Mouse (Mus musculus) CD4-positive, CD25-positive, alpha-beta regulatory T cell, adult 4 months (primary cell): ENCODE data around the gene Erv3. TPM values are rescaled to one million over a fixed set of nuclear protein-coding genes. Genes with fewer than 3 reads are reported as not detected.

ENCODE experiments used
- ATAC-seq: one replicate; pipeline ENCODE4 v1.8.0; 2017
- polyA plus RNA-seq, 2 experiments: library from polyadenylated mRNA; unstranded; fragments of 100-300 nt; shearing (Covaris generic); gene quantifications; one replicate each; pipeline ENCODE4 v1.2.1; 2017

Erv3 gene
- polyA plus RNA-seq, 2 experiments from 2014 or later = not detected

- peak; percentile 72 for ATAC-seq
Measured at GRCm38 (mm10) chr2:131820932-131821707, 38.4 kb downstream of the Erv3 start.

- peak; percentile 90 for ATAC-seq
Measured at GRCm38 (mm10) chr2:131820088-131820675, 39.4 kb downstream of the Erv3 start.

GRCm38 (mm10) chr2:131814327-131814726 is 45.2 kb downstream of the Erv3 start:
- ATAC-seq = no peak

GRCm38 (mm10) chr2:131813437-131813836 is 46.1 kb downstream of the Erv3 start:
- no peak for ATAC-seq

- ATAC-seq = peak; percentile 62
Measured at GRCm38 (mm10) chr2:131812480-131813137, 46.9 kb downstream of the Erv3 start.

GRCm38 (mm10) chr2:131811607-131812006 is 47.9 kb downstream of the Erv3 start:
- ATAC-seq = no peak

GRCm38 (mm10) chr2:131808856-131809255 is 50.7 kb downstream of the Erv3 start:
- ATAC-seq = no peak

- no peak for ATAC-seq
Measured at GRCm38 (mm10) chr2:131807660-131808059, 51.9 kb downstream of the Erv3 start.

- no peak for ATAC-seq
Measured at GRCm38 (mm10) chr2:131806863-131807262, 52.7 kb downstream of the Erv3 start.

- no peak for ATAC-seq
Measured at GRCm38 (mm10) chr2:131805306-131805705, 54.2 kb downstream of the Erv3 start.

- no peak for ATAC-seq
Measured at GRCm38 (mm10) chr2:131803801-131804200, 55.7 kb downstream of the Erv3 start.

Other genes with a start within 250 kb of the Erv3 start
- gene Prnp, start 50.2 kb upstream of the Erv3 start, polyA plus RNA-seq = 10 to 100 TPM; 11.8 to 12.3 TPM
- not detected for gene Prn, start 50.2 kb upstream of the Erv3 start, polyA plus RNA-seq
- gene Prnd, start 91.1 kb upstream of the Erv3 start, polyA plus RNA-seq = under 1 TPM in 1 of 2 experiments, not detected in 1; 0.19 TPM
- 100 to 1,000 TPM in 1 of 2 experiments, 10 to 100 TPM in 1; 67.6 to 113 TPM for gene Rassf2, start 170.5 kb upstream of the Erv3 start, polyA plus RNA-seq